8 mouse cellular contexts compared by ENCODE assay signal in the genomic region with DNA sequence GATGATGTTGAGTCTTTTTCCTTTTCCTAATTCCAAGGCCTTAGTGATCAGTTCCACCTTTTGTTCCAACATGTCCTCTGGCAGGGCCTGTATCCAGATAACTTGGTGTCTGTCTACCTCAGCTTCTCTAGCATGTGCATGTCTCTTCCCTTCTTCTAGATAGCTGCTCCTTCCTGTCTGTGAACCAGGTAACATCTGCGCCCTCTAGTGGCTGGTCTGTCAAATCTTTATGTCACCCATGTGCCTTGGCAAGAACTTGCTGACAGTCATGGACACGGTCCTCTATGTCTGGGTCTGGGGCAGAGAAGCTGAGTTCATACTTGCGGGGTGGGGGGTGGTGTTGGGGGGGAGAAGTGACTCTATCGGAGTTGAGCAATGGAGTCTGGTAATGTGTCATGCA. TPM values are rescaled to one million over a fixed set of nuclear protein-coding genes. Genes with fewer than 3 reads are reported as not detected.
A peak's percentile ranks its signal among the peaks of the same experiment; 100 is the strongest.
DNase-seq lines count a peak whose midpoint lies in the region; ATAC-seq and TF ChIP-seq lines count a peak whose summit lies in the region.

No protein-coding gene starts in this region.

- TF ChIP-seq POLR2A in heart, adult 2 months (IDR thresholded peaks at IDR 0.05; ENCODE audit: insufficient read depth, low read depth, low read length): no peak
- no peak for TF ChIP-seq POLR2A in cerebellum, adult 2 months (IDR thresholded peaks at IDR 0.05; ENCODE audit: borderline replicate concordance, insufficient read depth, low read length)

- intact Hi-C loops in heart, adult 2 months (cut with DNase I): loop anchor here (2.0 kb wide), 1 partner anchor 374 kb away; no protein-coding TSS in a partner anchor

- no peaks in the 10 kb centered on the region for H3K27me3 ChIP-seq in heart, adult 2 months (ENCODE audit: control insufficient read depth, insufficient read depth, low read length)
- no peaks in the 10 kb centered on the region for H3K27me3 ChIP-seq in heart, embryonic 12.5 days (replicated peaks)
- no peaks in the 10 kb centered on the region for H3K27me3 ChIP-seq in cerebellum, adult 2 months (ENCODE audit: control insufficient read depth, insufficient read depth, low read length)
- no peaks in the 10 kb centered on the region for H3K27me3 ChIP-seq in midbrain, embryonic 13.5 days

- H3K9ac ChIP-seq in heart, adult 2 months (ENCODE audit: low read depth, low read length): no peak overlapping the region
- H3K9ac ChIP-seq in heart, embryonic 12.5 days: no peak overlapping the region
- H3K9ac ChIP-seq in midbrain, embryonic 13.5 days (replicated peaks): no peak overlapping the region

- 44% methylated on average over 4 of the region's 4 CpGs for WGBS in heart, adult 2 months
- WGBS in heart, embryonic 12.5 days: 42% methylated on average over 4 of the region's 4 CpGs
- WGBS in cerebellum, adult 2 months: 46% methylated on average over 4 of the region's 4 CpGs
- 59% methylated on average over 4 of the region's 4 CpGs for WGBS in midbrain, embryonic 13.5 days

- H3K4me2 ChIP-seq in heart, embryonic 12.5 days: no peak overlapping the region
- H3K4me2 ChIP-seq in midbrain, embryonic 13.5 days (replicated peaks): no peak overlapping the region

- H3K79me2 ChIP-seq in heart, adult 2 months (replicated peaks; ENCODE audit: control insufficient read depth, insufficient read depth, low read length): no peaks in the 10 kb centered on the region

- H3K27ac ChIP-seq in heart, adult 2 months: no peak overlapping the region
- H3K27ac ChIP-seq in heart, embryonic 12.5 days (ENCODE audit: poor library complexity, severe bottlenecking): no peak overlapping the region
- H3K27ac ChIP-seq in cerebellum, adult 2 months (ENCODE audit: insufficient read depth, low read length): no peak overlapping the region
- no peak overlapping the region for H3K27ac ChIP-seq in midbrain, embryonic 13.5 days

- TF ChIP-seq EP300 in heart, adult 2 months (IDR thresholded peaks at IDR 0.05; ENCODE audit: insufficient read depth, low read depth, low read length): no peak

- no peak for ATAC-seq in heart, embryonic 12.5 days (ENCODE audit: insufficient number of reproducible peaks, low FRiP score)
- ATAC-seq in midbrain, embryonic 13.5 days: 0 out of 2 replicates have a peak, but pooled peaks have one; percentile 30

- no peaks in the 10 kb centered on the region for H3K36me3 ChIP-seq in heart, adult 2 months (ENCODE audit: control insufficient read depth, insufficient read depth, low read length)
- no peaks in the 10 kb centered on the region for H3K36me3 ChIP-seq in heart, embryonic 12.5 days
- no peaks in the 10 kb centered on the region for H3K36me3 ChIP-seq in midbrain, embryonic 13.5 days

- no peak overlapping the region for H3K4me3 ChIP-seq in heart, adult 2 months
- no peak overlapping the region for H3K4me3 ChIP-seq in heart, embryonic 12.5 days
- H3K4me3 ChIP-seq in cerebellum, adult 2 months (replicated peaks; ENCODE audit: insufficient read depth, low read depth, low read length): no peak overlapping the region
- no peak overlapping the region for H3K4me3 ChIP-seq in midbrain, embryonic 13.5 days (replicated peaks)

- DNase-seq in heart, adult 2 months: peak; percentile 23 to 29
- peak; percentile 54 for DNase-seq in MN1 (ENCODE audit: low spot score)
- DNase-seq in cerebellum, adult 2 months: peak; percentile 54
- peak; percentile 45 for DNase-seq in gastrocnemius, postnatal 10 days
- DNase-seq in layer of hippocampus, postnatal 10 days (ENCODE audit: low spot score in 2 of 2): peak; percentile 45 to 55
- DNase-seq in spleen, postnatal 4 days (ENCODE audit: low spot score in 2 of 2): peak; percentile 49 to 78

- H3K9me3 ChIP-seq in heart, embryonic 12.5 days (replicated peaks): peaks cover 8% of the 10 kb centered on the region; the same call in 1 of the 2 replicates
- no peaks in the 10 kb centered on the region for H3K9me3 ChIP-seq in midbrain, embryonic 13.5 days

- TF ChIP-seq CTCF in heart, adult 2 months (IDR thresholded peaks at IDR 0.05): peak; percentile 64
- TF ChIP-seq CTCF in cerebellum, adult 2 months (IDR thresholded peaks at IDR 0.05; ENCODE audit: borderline replicate concordance, insufficient read depth, low read depth, low read length): peak; percentile 69; the same call in 1 of the 2 replicates

- no peaks in the 10 kb centered on the region for H3K4me1 ChIP-seq in heart, adult 2 months (ENCODE audit: control insufficient read depth, insufficient read depth, low read length)
- no peaks in the 10 kb centered on the region for H3K4me1 ChIP-seq in heart, embryonic 12.5 days (replicated peaks)
- no peaks in the 10 kb centered on the region for H3K4me1 ChIP-seq in cerebellum, adult 2 months (ENCODE audit: control insufficient read depth, insufficient read depth, low read length)
- no peaks in the 10 kb centered on the region for H3K4me1 ChIP-seq in midbrain, embryonic 13.5 days (replicated peaks)

RNA-seq across cellular contexts. Expression of a gene that starts 52.2 kb away (rescaled TPM):
- 10 to 100 TPM in 1 of 2 experiments, 1 to 10 TPM in 1; 10.0 to 10.4 TPM for total RNA-seq in heart, adult 2 months (2021)
- 3.1 and 3.8 TPM in 2 replicates for polyA plus RNA-seq in heart, adult 2 months (2012; rRNA removed)
- 8.5 TPM in 2 replicates for polyA plus RNA-seq in heart, embryonic 12.5 days (2016; fragmentation: Nextera tagmentation; extraction: Ambion mirVana)
- polyA plus RNA-seq in cerebellum, adult 2 months (2012; rRNA removed): 11.0 and 12.4 TPM in 2 replicates
- 10 to 100 TPM in 1 of 2 experiments, 1 to 10 TPM in 1; 8.3 to 10.4 TPM for total RNA-seq in gastrocnemius, postnatal 10 days (2021)
- total RNA-seq in layer of hippocampus, postnatal 10 days (2021): 10 to 100 TPM; 15.4 to 15.7 TPM
- polyA plus RNA-seq in midbrain, embryonic 13.5 days (2015; fragmentation: Nextera tagmentation; extraction: Ambion mirVana): 15.9 and 17.4 TPM in 2 replicates
